Mouse (Mus musculus) forebrain, embryonic 14.5 days (tissue): ENCODE measurements around the gene Mapk13. TPM values are rescaled to one million over a fixed set of nuclear protein-coding genes. Genes with fewer than 3 reads are reported as not detected.
A peak's percentile ranks its signal among the peaks of the same experiment; 100 is the strongest.
"Not testable (repeated sequence)": the region's sequence is repeated elsewhere in the genome, so short reads cannot be mapped to it uniquely, and the experiment has no call there.

Source experiments
- ATAC-seq: fragments of 200-750 bp; cut with Nextera tagmentation; 2 replicates; pipeline ENCODE4 v1.8.0; 2017; ENCODE audit warnings: mild to moderate bottlenecking, moderate library complexity
- DNase-seq: peaks from one replicate; pipeline ENCODE4 v3.0.0-alpha.2; 2015; ENCODE audit warnings: low spot score
- H3K27ac ChIP-seq: fragments of 300-500 bp; sonication (generic); 2 replicates; pipeline ENCODE4 v1.5.1; 2014; ENCODE audit warnings: low read depth, mild to moderate bottlenecking, control low read depth, low read length, moderate library complexity
- H3K27me3 ChIP-seq: fragments of 300-500 bp; sonication (generic); replicated peaks from 2 replicates; pipeline ENCODE4 v1.6.1; 2014; ENCODE audit warnings: low read length, control low read depth, mixed read lengths; ENCODE audit not compliant: control insufficient read depth, insufficient read depth
- H3K36me3 ChIP-seq: fragments of 300-500 bp; sonication (generic); 2 replicates; pipeline ENCODE4 v1.6.1; 2014; ENCODE audit warnings: low read length, control low read depth; ENCODE audit not compliant: control insufficient read depth, insufficient read depth
- H3K4me1 ChIP-seq: fragments of 300-500 bp; sonication (generic); 2 replicates; pipeline ENCODE4 v1.6.1; 2014; ENCODE audit warnings: antibody characterized with exemption, low read length, control low read depth; ENCODE audit not compliant: control insufficient read depth, insufficient read depth
- H3K4me2 ChIP-seq: fragments of 300-500 bp; sonication (generic); 2 replicates; pipeline ENCODE4 v1.6.1; 2014; ENCODE audit warnings: mild to moderate bottlenecking, control low read depth, low read length
- H3K4me3 ChIP-seq: fragments of 300-500 bp; sonication (generic); 2 replicates; pipeline ENCODE4 v1.5.1; 2014; ENCODE audit warnings: low read depth, low read length, control low read depth
- H3K9ac ChIP-seq: fragments of 300-500 bp; sonication (generic); 2 replicates; pipeline ENCODE4 v1.6.1; 2014; ENCODE audit warnings: mild to moderate bottlenecking, low read length, control low read depth, moderate library complexity
- H3K9me3 ChIP-seq: fragments of 300-500 bp; sonication (generic); replicated peaks from 2 replicates; pipeline ENCODE4 v1.6.1; 2016; ENCODE audit warnings: low read length, control low read depth, mixed read lengths; ENCODE audit not compliant: control insufficient read depth
- WGBS: fragments of 180-500 bp; shearing (Covaris S2); extraction: QIAGEN DNeasy Blood & Tissue Kit; methylation state at CpG from one replicate; pipeline ENCODE4 v1.1.7; 2014; 5-methylcytosine and 5-hydroxymethylcytosine counted together
- polyA plus RNA-seq: library from polyadenylated mRNA; unstranded; fragments of >200 nt; fragmentation: Nextera tagmentation; extraction: Ambion mirVana; gene quantifications from 2 replicates; pipeline ENCODE4 v1.2.1, GENCODE M21; 2014

Gene Mapk13
- polyA plus RNA-seq = 0.57 and 0.67 TPM in 2 replicates

DNA sequence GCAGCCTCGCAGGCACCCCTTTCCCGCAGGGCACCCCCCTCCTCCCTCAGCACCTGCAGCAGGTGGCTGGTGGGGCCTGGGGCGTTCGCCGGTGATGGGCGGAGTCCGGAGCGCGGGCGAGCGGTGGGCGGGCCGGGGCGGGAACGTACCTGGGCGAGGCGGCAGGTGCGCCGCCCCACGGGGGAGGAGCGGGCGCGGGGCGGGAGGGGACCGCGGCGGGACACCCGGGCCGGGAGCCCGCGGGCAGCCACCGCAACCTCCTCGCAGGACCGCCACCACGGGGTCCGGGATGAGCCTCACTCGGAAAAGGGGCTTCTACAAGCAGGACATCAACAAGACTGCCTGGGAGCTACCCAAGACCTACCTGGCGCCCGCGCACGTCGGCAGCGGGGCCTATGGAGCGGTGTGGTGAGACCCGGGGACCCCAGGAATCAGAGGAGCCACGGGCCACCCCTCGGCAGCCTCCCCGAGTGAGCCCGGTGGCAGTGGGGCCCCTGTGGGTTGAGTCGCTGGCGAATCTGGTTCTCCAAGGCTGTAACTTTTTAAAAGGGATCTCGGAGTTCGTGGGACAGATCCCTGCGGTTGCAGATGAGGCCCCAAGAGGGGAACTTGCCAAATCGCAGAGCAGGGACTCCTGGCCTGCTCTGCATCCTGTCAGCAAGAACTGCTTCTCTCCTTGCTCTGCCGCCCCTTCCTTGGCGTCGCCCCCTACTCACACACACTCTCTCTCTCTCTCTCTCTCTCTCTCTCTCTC lies at the start of gene Mapk13:
Gene Mapk13 (plus strand): TSS at position 177 of the 754 bp plus-strand sequence.
- peaks cover 5% of the 10 kb centered on the region for H3K4me1 ChIP-seq
- peak within 1 kb of the TSS; percentile 25 for H3K4me3 ChIP-seq
- ATAC-seq (no peak), DNase-seq (no peak)
- peak within 1 kb of the TSS; percentile 58 for H3K4me2 ChIP-seq
- no peaks in the 10 kb centered on the region for H3K9me3 ChIP-seq
- under 1% methylated on average over 58 of the region's 58 CpGs for WGBS
- H3K9ac ChIP-seq = peak within 1 kb of the TSS; percentile 40; the same call in 1 of the 2 replicates
- H3K27me3 ChIP-seq = peaks cover 28% of the 10 kb centered on the region
- H3K36me3 ChIP-seq = no peaks in the 10 kb centered on the region
- no peak within 1 kb of the TSS for H3K27ac ChIP-seq

DNA sequence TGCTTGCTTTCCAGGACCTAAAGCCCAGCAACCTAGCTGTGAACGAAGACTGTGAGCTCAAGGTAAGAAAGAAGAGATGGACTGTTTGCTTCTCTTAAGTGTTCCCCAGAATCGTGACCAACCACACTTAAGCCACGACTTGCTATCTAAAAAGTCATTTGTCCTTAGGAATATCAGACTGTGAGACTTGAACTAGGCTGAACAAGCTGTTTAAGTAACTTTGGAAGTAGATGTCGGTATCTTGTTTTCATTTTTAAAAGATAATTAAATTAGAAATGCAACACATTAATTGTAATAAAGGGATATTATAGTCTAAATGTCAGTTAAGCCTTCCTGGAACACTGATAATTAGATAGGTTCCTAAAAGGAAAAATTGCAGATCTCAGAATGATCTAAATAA lies 43.3 kb upstream of the Mapk13 start, which contains the start of gene AC170998.1:
Gene AC170998.1 (plus strand): TSS at position 301 of the 400 bp plus-strand sequence.
- 94% methylated on average over 4 of the region's 4 CpGs for WGBS
- Histone ChIP-seq H3K9me3 (no peaks in the 10 kb centered on the region), H3K36me3 (peaks cover 53% of the 10 kb centered on the region), H3K27me3 (no peaks in the 10 kb centered on the region), H3K4me3 (no peak within 1 kb of the TSS), H3K9ac (no peak within 1 kb of the TSS), H3K27ac (no peak within 1 kb of the TSS), H3K4me1 (no peaks in the 10 kb centered on the region), H3K4me2 (no peak within 1 kb of the TSS)
- ATAC-seq (no peak), DNase-seq (no peak)

DNA sequence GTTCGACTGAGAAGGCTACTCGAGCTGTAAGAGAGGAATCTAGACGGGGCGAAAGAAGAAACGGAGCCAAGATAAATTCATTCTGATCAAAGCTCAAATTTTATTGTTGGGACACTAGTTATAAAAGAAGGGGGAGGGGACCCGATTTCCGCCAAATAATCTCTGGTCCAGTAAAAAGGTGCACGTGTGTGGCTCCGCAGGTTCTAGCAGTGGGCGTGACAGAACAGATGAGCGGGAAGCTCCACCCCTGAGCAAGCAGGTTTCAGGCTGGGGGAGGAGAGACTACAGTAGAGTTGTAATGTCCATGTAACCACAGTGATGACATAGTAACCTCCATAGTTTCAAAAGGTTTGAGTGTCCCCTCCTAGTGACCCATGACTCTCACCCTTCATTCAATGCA lies 41.6 kb upstream of the Mapk13 start:
- H3K27me3 ChIP-seq, H3K4me2 ChIP-seq, H3K27ac ChIP-seq, ATAC-seq, H3K9me3 ChIP-seq, H3K4me3 ChIP-seq, DNase-seq, H3K9ac ChIP-seq, H3K4me1 ChIP-seq: not testable (repeated sequence)
- peaks cover 71% of the 10 kb centered on the region for H3K36me3 ChIP-seq
- WGBS = 88% methylated on average over 11 of the region's 11 CpGs

DNA sequence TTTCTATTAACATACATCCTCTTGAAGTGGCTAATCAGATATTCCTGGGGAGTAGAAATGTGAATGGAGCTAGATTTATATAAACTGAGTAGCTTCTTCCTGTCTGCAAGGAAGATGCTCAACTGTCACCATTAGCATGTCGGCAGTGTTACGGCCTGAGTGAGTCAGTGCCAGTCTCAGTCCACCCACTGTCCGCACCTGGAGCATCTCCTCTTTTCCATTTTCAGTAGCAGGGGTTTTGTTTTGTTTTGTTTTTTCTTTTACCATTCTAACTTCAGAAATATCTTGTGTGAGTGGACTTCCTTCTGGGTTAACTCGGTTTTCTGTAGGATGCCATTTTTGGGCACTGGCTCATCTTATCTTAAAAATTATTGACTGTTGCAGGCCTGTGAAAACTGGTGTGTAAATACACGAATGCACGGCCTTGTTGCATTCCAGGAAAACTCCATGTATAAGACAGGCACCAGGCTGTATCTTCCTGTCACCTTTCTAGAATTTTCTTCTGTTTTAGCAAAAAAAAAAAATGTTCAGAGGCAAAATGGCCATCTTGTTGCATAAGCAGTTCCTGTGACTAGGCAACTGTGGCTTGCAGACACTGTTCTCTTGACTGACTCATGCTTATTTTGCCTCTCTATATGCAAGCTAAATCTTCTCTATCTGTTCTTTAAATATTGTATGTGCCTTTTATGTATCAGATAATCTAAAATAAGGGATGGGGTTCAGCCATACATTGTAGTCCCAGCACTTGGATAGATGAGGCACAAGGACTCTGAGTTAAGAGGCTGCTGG lies 33.6 kb upstream of the Mapk13 start:
- no peaks in the 10 kb centered on the region for H3K9me3 ChIP-seq
- no peaks in the 10 kb centered on the region for H3K27me3 ChIP-seq
- DNase-seq (no peak), ATAC-seq (no peak)
- no peaks in the 10 kb centered on the region for H3K4me1 ChIP-seq
- no peak overlapping the region for H3K27ac ChIP-seq
- no peak overlapping the region for H3K4me2 ChIP-seq
- H3K9ac ChIP-seq = no peak overlapping the region
- no peak overlapping the region for H3K4me3 ChIP-seq
- 93% methylated on average over 6 of the region's 6 CpGs for WGBS
- peaks cover 60% of the 10 kb centered on the region for H3K36me3 ChIP-seq

DNA sequence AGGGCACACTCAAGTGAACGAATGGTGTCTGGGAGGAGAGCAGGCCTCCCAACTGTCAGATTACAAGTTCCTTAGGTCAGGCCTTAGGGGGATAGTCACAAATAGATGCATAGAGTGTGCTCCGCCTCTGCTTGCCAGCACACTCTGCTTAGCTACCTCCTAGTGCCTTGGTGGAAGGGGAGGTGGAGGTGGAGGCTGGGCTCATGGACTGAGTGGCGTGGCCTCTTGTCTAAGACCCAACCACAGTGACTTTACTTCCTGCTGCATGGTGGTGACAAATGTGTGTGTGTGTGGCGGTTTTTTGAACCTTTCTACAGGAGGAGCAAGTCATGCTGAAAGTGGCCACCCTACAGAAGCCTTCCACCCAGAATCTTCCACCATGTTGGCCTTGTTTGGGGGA lies 32.6 kb upstream of the Mapk13 start:
- no peaks in the 10 kb centered on the region for H3K27me3 ChIP-seq
- peaks cover 57% of the 10 kb centered on the region for H3K36me3 ChIP-seq
- 89% methylated on average over 4 of the region's 4 CpGs for WGBS
- no peak overlapping the region for H3K4me2 ChIP-seq
- H3K9me3 ChIP-seq = no peaks in the 10 kb centered on the region
- DNase-seq = no peak
- H3K4me1 ChIP-seq = no peaks in the 10 kb centered on the region
- no peak overlapping the region for H3K4me3 ChIP-seq
- no peak for ATAC-seq
- no peak overlapping the region for H3K9ac ChIP-seq
- no peak overlapping the region for H3K27ac ChIP-seq

DNA sequence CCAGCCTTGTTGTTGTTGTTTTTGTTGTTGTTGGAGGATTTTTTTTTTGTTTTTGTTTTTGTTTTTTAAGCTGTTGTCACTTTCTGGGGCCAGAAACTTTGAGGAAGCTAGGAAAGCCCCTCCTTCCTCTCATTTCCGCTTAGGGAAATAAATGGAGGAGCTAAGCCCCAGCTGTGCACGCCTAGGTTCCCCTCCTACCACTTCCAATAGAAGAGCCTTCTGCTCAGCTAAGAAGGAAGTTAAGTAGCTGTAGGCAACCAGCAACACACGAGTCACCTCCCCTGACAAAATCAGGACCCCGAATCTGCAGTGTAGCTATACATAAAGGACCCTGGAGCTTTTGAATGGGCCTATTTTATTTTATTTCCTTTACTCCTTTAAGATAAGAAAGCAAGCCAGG lies 31.1 kb upstream of the Mapk13 start:
- no peaks in the 10 kb centered on the region for H3K9me3 ChIP-seq
- ATAC-seq = no peak
- 83% methylated on average over 4 of the region's 4 CpGs for WGBS
- H3K4me3 ChIP-seq = no peak overlapping the region
- H3K36me3 ChIP-seq = peaks cover 57% of the 10 kb centered on the region
- H3K27me3 ChIP-seq = no peaks in the 10 kb centered on the region
- no peak overlapping the region for H3K9ac ChIP-seq
- DNase-seq = no peak
- no peak overlapping the region for H3K4me2 ChIP-seq
- no peaks in the 10 kb centered on the region for H3K4me1 ChIP-seq
- H3K27ac ChIP-seq = no peak overlapping the region

DNA sequence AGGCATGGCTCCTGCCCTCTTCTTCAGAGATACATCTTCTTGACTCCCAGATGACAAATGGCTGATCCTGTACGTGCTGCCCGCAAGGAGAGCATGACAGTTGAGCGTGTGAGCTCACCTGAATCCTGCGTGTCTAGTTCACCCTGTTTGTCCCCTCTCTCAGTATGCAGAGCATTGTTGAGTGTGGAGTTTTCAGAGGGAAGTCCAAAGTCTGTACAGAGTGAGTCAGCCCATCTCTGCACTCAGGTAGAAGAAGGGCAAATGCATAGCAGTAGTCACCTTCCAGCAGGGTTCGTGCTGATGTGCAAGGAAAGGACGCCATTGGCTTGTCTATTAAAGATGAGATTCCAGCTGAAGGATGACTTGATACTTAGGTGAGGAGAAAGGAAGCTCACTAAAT lies 29.9 kb upstream of the Mapk13 start:
- no peaks in the 10 kb centered on the region for H3K27me3 ChIP-seq
- DNase-seq = no peak
- H3K9ac ChIP-seq = no peak overlapping the region
- H3K27ac ChIP-seq = no peak overlapping the region
- WGBS = 94% methylated on average over 6 of the region's 6 CpGs
- no peaks in the 10 kb centered on the region for H3K4me1 ChIP-seq
- no peak overlapping the region for H3K4me3 ChIP-seq
- no peak overlapping the region for H3K4me2 ChIP-seq
- H3K9me3 ChIP-seq = no peaks in the 10 kb centered on the region
- ATAC-seq = no peak
- H3K36me3 ChIP-seq = peaks cover 63% of the 10 kb centered on the region

DNA sequence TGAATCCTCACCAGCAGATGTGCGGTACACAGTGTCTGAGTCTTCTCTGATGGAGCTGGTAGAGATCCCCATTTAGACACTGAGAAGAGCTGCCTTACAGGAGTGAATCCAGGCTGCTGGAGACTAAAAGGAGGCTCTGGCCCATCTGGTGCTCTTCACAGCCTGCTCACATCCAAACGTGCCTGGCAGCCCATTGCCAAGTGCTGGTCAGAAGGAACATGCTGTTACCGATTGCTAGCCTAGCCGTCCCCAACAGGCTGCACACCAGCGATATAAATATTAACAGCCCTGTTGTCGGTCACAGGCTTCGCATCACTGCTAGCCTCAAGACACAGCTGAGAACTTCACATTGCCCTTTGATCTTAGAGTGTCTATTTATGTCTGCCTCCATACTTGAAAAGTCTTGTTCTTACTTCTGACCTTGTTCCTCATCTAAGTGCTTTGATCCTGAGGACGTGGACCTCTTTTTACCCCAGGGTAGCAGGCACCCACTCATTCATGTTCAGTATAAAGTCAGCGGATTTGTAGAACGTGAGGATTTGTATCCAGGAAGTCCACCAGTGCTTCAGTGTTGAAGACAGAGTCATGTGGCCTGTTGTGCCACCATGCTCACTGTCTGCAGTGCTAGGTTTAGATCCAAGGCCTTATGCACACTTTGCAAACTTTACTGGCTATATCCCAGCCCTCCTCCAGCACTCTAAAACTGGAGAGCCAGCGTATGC lies 25.8 kb upstream of the Mapk13 start:
- Histone ChIP-seq H3K36me3 (peaks cover 81% of the 10 kb centered on the region), H3K27me3 (no peaks in the 10 kb centered on the region), H3K9me3 (no peaks in the 10 kb centered on the region), H3K4me3 (no peak overlapping the region), H3K4me2 (no peak overlapping the region), H3K4me1 (no peaks in the 10 kb centered on the region), H3K9ac (no peak overlapping the region), H3K27ac (no peak overlapping the region)
- ATAC-seq (no peak), DNase-seq (no peak)
- WGBS = 93% methylated on average over 11 of the region's 11 CpGs
